Mouse (Mus musculus) kidney, postnatal 0 days (tissue): Measurements from ENCODE around the gene Mtor. TPM values are rescaled to one million over a fixed set of nuclear protein-coding genes. Genes with fewer than 3 reads are reported as not detected.

Source experiments
- ATAC-seq: fragments of 200-750 bp; cut with Nextera tagmentation; replicated peaks from 2 replicates; pipeline ENCODE4 v1.8.0; 2017; ENCODE audit warnings: low read depth, moderate number of reproducible peaks, moderate TSS enrichment, moderate library complexity; ENCODE audit not compliant: low FRiP score
- DNase-seq: peaks from one replicate; pipeline ENCODE4 v3.0.0-alpha.2; 2016; ENCODE audit warnings: low spot score
- H3K27ac ChIP-seq: fragments of 300-500 bp; sonication (generic); 2 replicates; pipeline ENCODE4 v1.5.1; 2014; ENCODE audit warnings: mild to moderate bottlenecking
- H3K27me3 ChIP-seq: fragments of 300-500 bp; sonication (generic); 2 replicates; pipeline ENCODE4 v1.6.1; 2014; ENCODE audit warnings: low read length, mixed read lengths; ENCODE audit not compliant: insufficient read depth
- H3K36me3 ChIP-seq: fragments of 300-500 bp; sonication (generic); 2 replicates; pipeline ENCODE4 v1.6.1; 2014; ENCODE audit warnings: low read length, mixed read lengths; ENCODE audit not compliant: insufficient read depth
- H3K4me1 ChIP-seq: fragments of 300-500 bp; sonication (generic); replicated peaks from 2 replicates; pipeline ENCODE4 v1.6.1; 2014; ENCODE audit warnings: antibody characterized with exemption, low read length, mixed read lengths; ENCODE audit not compliant: insufficient read depth
- H3K4me2 ChIP-seq: fragments of 300-500 bp; sonication (generic); 2 replicates; pipeline ENCODE4 v1.6.1; 2014; ENCODE audit warnings: mild to moderate bottlenecking, low read length, moderate library complexity, mixed read lengths
- H3K4me3 ChIP-seq: fragments of 300-500 bp; sonication (generic); replicated peaks from 2 replicates; pipeline ENCODE4 v1.5.1; 2014; ENCODE audit warnings: low read depth, low read length
- H3K9ac ChIP-seq: fragments of 300-500 bp; sonication (generic); 2 replicates; pipeline ENCODE4 v1.6.1; 2014; ENCODE audit warnings: low read depth, low read length
- H3K9me3 ChIP-seq: fragments of 300-500 bp; sonication (generic); replicated peaks from 2 replicates; pipeline ENCODE4 v1.6.1; 2016; ENCODE audit warnings: low read length, inconsistent platforms, mixed read lengths
- CTCF ChIP-seq: IDR thresholded peaks from 2 replicates; pipeline ENCODE4 v1.5.1; 2016; ENCODE audit warnings: antibody characterized with exemption, low read depth, mild to moderate bottlenecking, moderate library complexity
- WGBS: fragments of 180-500 bp; shearing (Covaris S2); extraction: QIAGEN DNeasy Blood & Tissue Kit; methylation state at CpG from one replicate; pipeline ENCODE4 v1.1.7; 2014; 5-methylcytosine and 5-hydroxymethylcytosine counted together
- polyA plus RNA-seq: library from polyadenylated mRNA; unstranded; fragments of >200 nt; fragmentation: Nextera tagmentation; extraction: Ambion mirVana; gene quantifications from 2 replicates; pipeline ENCODE4 v1.2.1, GENCODE M21; 2015

Gene Mtor
- polyA plus RNA-seq, 1 experiment from 2014 or later, result 21.6 TPM

- Histone ChIP-seq H3K4me2 (no peak overlapping the region), H3K4me3 (no peak overlapping the region), H3K27me3 (no peaks in the 10 kb centered on the region), H3K27ac (no peak overlapping the region), H3K4me1 (no peaks in the 10 kb centered on the region), H3K36me3 (peaks cover 39% of the 10 kb centered on the region), H3K9me3 (no peaks in the 10 kb centered on the region), H3K9ac (no peak overlapping the region)
- WGBS, result 93% methylated on average over 6 of the region's 6 CpGs
- DNase-seq, result peak; percentile 29
- TF ChIP-seq CTCF, result peak; percentile 43
- ATAC-seq, result no peak
These were observed 46.7 kb downstream of the Mtor start for GRCm38 (mm10) chr4:148495160-148495559.

GRCm38 (mm10) chr4:148495874-148496689, 47.7 kb downstream of the Mtor start:
- WGBS, result 81% methylated on average over 25 of the region's 25 CpGs
- Histone ChIP-seq H3K9me3 (no peaks in the 10 kb centered on the region), H3K9ac (no peak overlapping the region), H3K4me3 (no peak overlapping the region), H3K27me3 (no peaks in the 10 kb centered on the region), H3K4me2 (no peak overlapping the region), H3K36me3 (peaks cover 39% of the 10 kb centered on the region), H3K27ac (no peak overlapping the region), H3K4me1 (no peaks in the 10 kb centered on the region)
- ATAC-seq (no peak), DNase-seq (no peak)
- no peak for TF ChIP-seq CTCF

DNA sequence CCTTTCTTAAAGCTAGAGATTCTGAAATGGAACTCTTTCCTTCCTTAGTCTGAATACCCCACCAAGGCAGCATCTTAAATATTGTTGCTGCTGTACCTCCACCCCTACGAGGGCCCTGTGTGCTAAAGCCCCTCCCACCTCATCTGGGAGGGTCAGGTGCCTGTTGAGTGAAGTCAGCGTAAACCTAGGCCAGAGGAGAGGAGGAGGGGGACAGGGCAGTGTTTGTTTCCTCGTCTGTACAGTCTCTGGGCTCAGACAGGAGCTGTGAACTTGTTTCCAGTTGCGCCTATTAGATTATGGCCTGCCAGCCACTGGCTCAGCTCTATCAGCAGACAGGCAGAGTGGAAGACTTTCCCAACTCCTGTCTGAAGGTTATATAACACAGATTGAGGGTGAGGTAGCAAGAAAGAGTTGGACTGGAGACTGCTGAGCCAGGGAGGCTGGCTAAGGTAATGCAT, 52.0 kb downstream of the Mtor start, which contains the start of gene Angptl7:
Gene Angptl7, minus strand, starts transcription at position 51 of the 458 bp plus-strand sequence.
- no peak for ATAC-seq
- TF ChIP-seq CTCF, result no peak
- H3K27me3 ChIP-seq, result no peaks in the 10 kb centered on the region
- H3K9me3 ChIP-seq, result no peaks in the 10 kb centered on the region
- no peak within 1 kb of the TSS for H3K27ac ChIP-seq
- H3K4me1 ChIP-seq, result no peaks in the 10 kb centered on the region
- no peak within 1 kb of the TSS for H3K4me2 ChIP-seq
- H3K9ac ChIP-seq, result no peak within 1 kb of the TSS
- peaks cover 23% of the 10 kb centered on the region; the same call in 1 of the 2 replicates for H3K36me3 ChIP-seq
- H3K4me3 ChIP-seq, result no peak within 1 kb of the TSS
- WGBS, result 36% methylated on average over 4 of the region's 4 CpGs
- DNase-seq, result no peak

GRCm38 (mm10) chr4:148504497-148504959, 56.1 kb downstream of the Mtor start:
- WGBS, result 13% methylated on average over 8 of the region's 8 CpGs
- H3K27me3 ChIP-seq, result no peaks in the 10 kb centered on the region
- no peak overlapping the region for H3K4me2 ChIP-seq
- no peak for TF ChIP-seq CTCF
- no peaks in the 10 kb centered on the region for H3K4me1 ChIP-seq
- H3K9ac ChIP-seq, result no peak overlapping the region
- DNase-seq (peak; percentile 40), ATAC-seq (0 out of 2 replicates have a peak, but pooled peaks have one; percentile 29)
- peaks cover 23% of the 10 kb centered on the region for H3K36me3 ChIP-seq
- H3K4me3 ChIP-seq, result no peak overlapping the region
- no peaks in the 10 kb centered on the region for H3K9me3 ChIP-seq
- H3K27ac ChIP-seq, result no peak overlapping the region

DNA sequence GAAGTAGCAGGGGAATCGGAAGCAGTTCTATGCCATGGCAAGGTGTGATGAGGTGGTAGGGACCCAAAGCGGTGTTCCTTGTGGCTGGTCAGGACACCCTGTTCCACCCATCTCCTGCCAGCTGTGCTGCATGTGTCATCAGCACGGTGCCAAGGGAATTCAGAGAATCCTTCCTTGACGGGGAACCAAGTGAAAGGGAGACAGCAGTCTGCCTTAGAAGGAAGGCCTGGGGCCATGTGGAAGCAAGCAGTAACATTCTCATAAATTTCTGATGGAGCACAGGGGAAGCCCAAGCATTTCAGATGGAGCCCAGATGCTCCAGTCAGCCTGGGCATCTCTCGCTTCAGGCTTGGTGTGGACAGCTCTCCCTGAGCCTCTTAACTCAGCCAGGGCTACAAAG, 59.2 kb downstream of the Mtor start:
- WGBS, result 75% methylated on average over 5 of the region's 5 CpGs

DNA sequence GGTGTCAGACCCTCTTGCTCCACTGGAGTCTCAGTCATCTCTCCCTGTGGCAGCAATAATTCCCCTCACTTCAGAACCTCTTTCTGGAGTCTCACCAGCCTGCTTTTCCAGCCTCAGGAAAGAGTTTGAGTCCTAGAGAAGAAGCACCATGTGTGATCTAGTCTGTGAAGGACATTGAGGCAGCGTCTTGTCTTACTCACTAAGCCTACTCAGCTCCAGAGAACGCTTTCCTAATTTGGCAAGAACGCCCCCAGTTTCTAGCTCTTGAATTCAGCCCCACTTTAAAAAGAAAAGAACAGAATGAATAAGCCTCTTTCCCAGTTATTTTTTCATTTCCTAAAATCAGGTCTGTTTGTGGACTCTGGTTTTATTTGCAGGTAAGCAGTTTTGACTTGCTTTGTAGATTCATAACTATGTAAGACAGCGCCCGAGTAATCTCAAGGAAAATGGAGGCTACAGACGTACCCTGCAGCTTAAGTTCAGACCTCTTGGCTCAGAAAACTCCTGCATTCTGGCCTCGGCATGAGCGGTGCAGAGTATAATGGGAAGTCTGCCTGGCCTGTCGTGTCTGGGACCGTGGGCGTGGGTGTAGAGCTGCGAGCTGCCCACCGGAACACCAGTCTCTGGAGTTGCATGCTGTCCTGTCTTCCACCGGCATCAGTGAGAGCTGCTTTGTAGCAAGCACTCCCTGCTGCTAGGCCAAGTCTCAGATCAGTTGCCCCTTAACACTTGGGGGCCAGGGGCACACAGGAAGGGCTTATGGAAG, 59.9 kb downstream of the Mtor start:
- Histone ChIP-seq H3K27ac (no peak overlapping the region), H3K4me3 (no peak overlapping the region), H3K4me1 (no peaks in the 10 kb centered on the region), H3K36me3 (peaks cover 23% of the 10 kb centered on the region), H3K4me2 (no peak overlapping the region), H3K27me3 (no peaks in the 10 kb centered on the region), H3K9ac (no peak overlapping the region), H3K9me3 (no peaks in the 10 kb centered on the region)
- 93% methylated on average over 14 of the region's 14 CpGs for WGBS
- DNase-seq (no peak), ATAC-seq (no peak)
- no peak for TF ChIP-seq CTCF

More for the DNA sequence above, 59.2 kb downstream of the Mtor start:
- TF ChIP-seq CTCF, result no peak
- ATAC-seq (no peak), DNase-seq (no peak)
- H3K4me3 ChIP-seq, result no peak overlapping the region
- no peak overlapping the region for H3K27ac ChIP-seq
- no peak overlapping the region for H3K9ac ChIP-seq
- no peak overlapping the region for H3K4me2 ChIP-seq
- peaks cover 18% of the 10 kb centered on the region for H3K36me3 ChIP-seq
- H3K27me3 ChIP-seq, result no peaks in the 10 kb centered on the region
- H3K9me3 ChIP-seq, result no peaks in the 10 kb centered on the region
- no peaks in the 10 kb centered on the region for H3K4me1 ChIP-seq
